Mouse (Mus musculus) neural tube, embryonic 11.5 days (tissue): Measurements from ENCODE around the gene Gm49380. TPM values are rescaled to one million over a fixed set of nuclear protein-coding genes. Genes with fewer than 3 reads are reported as not detected.

Experiments
- ATAC-seq: fragments of 200-750 bp; cut with Nextera tagmentation; 2 replicates; pipeline ENCODE4 v1.8.0; 2017; ENCODE audit warnings: moderate number of reproducible peaks, mild to moderate bottlenecking, moderate TSS enrichment, moderate library complexity; ENCODE audit not compliant: insufficient read depth, low FRiP score, low TSS enrichment
- DNase-seq: peaks from one replicate; pipeline ENCODE4 v3.0.0-alpha.2; 2015; ENCODE audit warnings: low spot score
- H3K27ac ChIP-seq: fragments of 300-500 bp; sonication (generic); 2 replicates; pipeline ENCODE4 v1.5.1; 2014; ENCODE audit warnings: low read depth, mild to moderate bottlenecking, low read length
- H3K27me3 ChIP-seq: fragments of 300-500 bp; sonication (generic); 2 replicates; pipeline ENCODE4 v1.6.1; 2014; ENCODE audit warnings: mild to moderate bottlenecking, low read length, mixed read lengths; ENCODE audit not compliant: control insufficient read depth, insufficient read depth
- H3K36me3 ChIP-seq: fragments of 300-500 bp; sonication (generic); 2 replicates; pipeline ENCODE4 v1.6.1; 2014; ENCODE audit warnings: mild to moderate bottlenecking, low read length, moderate library complexity, mixed read lengths; ENCODE audit not compliant: control insufficient read depth, insufficient read depth
- H3K4me1 ChIP-seq: fragments of 300-500 bp; sonication (generic); 2 replicates; pipeline ENCODE4 v1.6.1; 2014; ENCODE audit warnings: low read length, mixed read lengths; ENCODE audit not compliant: control insufficient read depth, insufficient read depth
- H3K4me2 ChIP-seq: fragments of 300-500 bp; sonication (generic); 2 replicates; pipeline ENCODE4 v1.6.1; 2014; ENCODE audit warnings: low read depth, mild to moderate bottlenecking, moderate library complexity
- H3K4me3 ChIP-seq: fragments of 300-500 bp; sonication (generic); 2 replicates; pipeline ENCODE4 v1.5.1; 2014; ENCODE audit warnings: low read depth, low read length
- H3K9ac ChIP-seq: fragments of 300-500 bp; sonication (generic); 2 replicates; pipeline ENCODE4 v1.6.1; 2014; ENCODE audit warnings: mild to moderate bottlenecking, low read length
- H3K9me3 ChIP-seq: fragments of 300-500 bp; sonication (generic); 2 replicates; pipeline ENCODE4 v1.6.1; 2016; ENCODE audit warnings: low read length; ENCODE audit not compliant: control insufficient read depth
- whole genome bisulfite sequencing: fragments of 180-500 bp; shearing (Covaris S2); extraction: QIAGEN DNeasy Blood & Tissue Kit; methylation state at CpG from one replicate; pipeline ENCODE4 v1.1.7; 2014; 5-methylcytosine and 5-hydroxymethylcytosine counted together
- polyA plus RNA-seq: library from polyadenylated mRNA; unstranded; fragments of >200 nt; fragmentation: Nextera tagmentation; extraction: Ambion mirVana; gene quantifications from 2 replicates; pipeline ENCODE4 v1.2.1, GENCODE M21; 2014

Gene Gm49380
- polyA plus RNA-seq, 1 experiment from 2014 or later = 0.95 TPM

- Histone ChIP-seq H3K27me3 (no peaks in the 10 kb centered on the region), H3K27ac (no peak overlapping the region), H3K9me3 (no peaks in the 10 kb centered on the region), H3K9ac (no peak overlapping the region), H3K4me3 (no peak overlapping the region), H3K36me3 (no peaks in the 10 kb centered on the region), H3K4me2 (no peak overlapping the region), H3K4me1 (peaks cover 13% of the 10 kb centered on the region)
- 16% methylated on average over 5 of the region's 5 CpGs for WGBS
- peak; percentile 74 for DNase-seq
- ATAC-seq = no peak
Observed at GRCm38 (mm10) chr9:44076764-44077120, 36.6 kb downstream of the Gm49380 start.

GRCm38 (mm10) chr9:44075996-44076763, 37.1 kb downstream of the Gm49380 start:
- ATAC-seq (no peak), DNase-seq (no peak)
- Histone ChIP-seq H3K9ac (no peak overlapping the region), H3K9me3 (no peaks in the 10 kb centered on the region), H3K36me3 (no peaks in the 10 kb centered on the region), H3K4me2 (no peak overlapping the region), H3K4me3 (no peak overlapping the region), H3K27me3 (no peaks in the 10 kb centered on the region), H3K4me1 (peaks cover 17% of the 10 kb centered on the region), H3K27ac (no peak overlapping the region)
- WGBS = 67% methylated on average over 16 of the region's 16 CpGs

DNA sequence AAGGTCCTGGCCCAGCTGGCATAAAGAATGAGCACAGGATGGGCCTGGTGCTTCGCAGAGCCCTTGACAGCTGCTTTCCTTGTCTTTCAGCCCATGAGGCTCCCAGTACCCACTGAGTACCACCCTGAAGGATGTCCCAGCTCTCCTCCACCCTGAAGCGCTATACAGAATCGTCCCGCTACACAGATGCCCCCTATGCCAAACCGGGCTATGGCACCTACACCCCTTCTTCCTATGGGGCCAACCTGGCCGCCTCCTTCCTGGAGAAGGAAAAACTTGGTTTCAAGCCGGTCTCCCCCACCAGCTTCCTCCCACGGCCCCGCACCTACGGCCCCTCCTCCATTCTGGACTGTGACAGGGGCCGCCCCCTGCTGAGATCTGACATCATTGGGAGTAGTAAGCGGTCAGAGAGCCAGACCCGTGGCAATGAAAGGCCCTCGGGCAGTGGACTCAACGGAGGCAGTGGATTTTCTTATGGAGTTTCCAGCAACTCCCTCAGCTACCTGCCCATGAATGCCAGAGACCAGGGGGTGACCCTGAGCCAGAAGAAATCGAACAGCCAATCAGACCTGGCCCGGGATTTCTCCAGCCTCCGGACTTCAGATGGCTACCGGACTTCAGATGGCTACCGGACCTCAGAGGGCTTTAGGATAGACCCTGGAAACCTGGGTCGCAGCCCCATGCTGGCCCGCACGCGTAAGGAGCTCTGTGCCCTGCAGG, 37.9 kb downstream of the Gm49380 start:
- Histone ChIP-seq H3K36me3 (no peaks in the 10 kb centered on the region), H3K4me2 (no peak overlapping the region), H3K4me3 (no peak overlapping the region), H3K4me1 (peaks cover 24% of the 10 kb centered on the region), H3K27me3 (no peaks in the 10 kb centered on the region), H3K9me3 (no peaks in the 10 kb centered on the region), H3K9ac (no peak overlapping the region), H3K27ac (no peak overlapping the region)
- 68% methylated on average over 24 of the region's 24 CpGs for WGBS
- DNase-seq = no peak
- no peak for ATAC-seq

- no peak overlapping the region for H3K4me3 ChIP-seq
- ATAC-seq = no peak
- no peak overlapping the region for H3K9ac ChIP-seq
- H3K9me3 ChIP-seq = no peaks in the 10 kb centered on the region
- 60% methylated on average over 9 of the region's 9 CpGs for WGBS
- DNase-seq = no peak
- no peaks in the 10 kb centered on the region for H3K27me3 ChIP-seq
- H3K4me1 ChIP-seq = peaks cover 25% of the 10 kb centered on the region
- no peak overlapping the region for H3K27ac ChIP-seq
- no peak overlapping the region for H3K4me2 ChIP-seq
- H3K36me3 ChIP-seq = no peaks in the 10 kb centered on the region
Observed at GRCm38 (mm10) chr9:44074395-44075275, 38.7 kb downstream of the Gm49380 start.

GRCm38 (mm10) chr9:44073115-44073514, 40.2 kb downstream of the Gm49380 start:
- Histone ChIP-seq H3K9ac (no peak overlapping the region; the same call in 1 of the 2 replicates), H3K27me3 (no peaks in the 10 kb centered on the region)

DNA sequence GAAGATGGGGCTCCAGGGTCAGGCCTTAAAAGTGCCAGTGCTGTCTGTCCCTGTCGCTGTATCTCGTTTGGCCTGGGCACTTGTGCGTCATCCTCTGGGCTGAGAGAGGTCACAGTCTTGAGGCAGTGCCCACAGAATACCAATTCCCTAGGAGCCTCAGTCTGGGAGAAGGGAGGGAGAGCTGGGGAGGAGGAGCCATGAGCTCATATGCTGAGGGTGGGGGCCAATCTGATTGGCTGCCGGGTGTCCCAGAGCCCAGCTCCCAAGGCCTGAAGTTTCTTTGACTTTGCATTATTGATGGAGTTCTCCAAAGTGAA, 40.7 kb downstream of the Gm49380 start:
- peak overlapping the region; percentile 34 for H3K4me2 ChIP-seq
- no peak overlapping the region for H3K4me3 ChIP-seq
- WGBS = 10% methylated on average over 4 of the region's 4 CpGs
- no peaks in the 10 kb centered on the region for H3K27me3 ChIP-seq
- no peaks in the 10 kb centered on the region for H3K9me3 ChIP-seq
- peak overlapping the region; percentile 75 for H3K27ac ChIP-seq
- ATAC-seq (peak; percentile 65), DNase-seq (peak; percentile 62)
- no peak overlapping the region for H3K9ac ChIP-seq
- peaks cover 25% of the 10 kb centered on the region for H3K4me1 ChIP-seq
- no peaks in the 10 kb centered on the region for H3K36me3 ChIP-seq

More at GRCm38 (mm10) chr9:44073115-44073514, 40.2 kb downstream of the Gm49380 start:
- peaks cover 25% of the 10 kb centered on the region for H3K4me1 ChIP-seq
- ATAC-seq (no peak), DNase-seq (no peak)
- WGBS = 55% methylated on average over 5 of the region's 5 CpGs
- no peaks in the 10 kb centered on the region for H3K36me3 ChIP-seq
- peak overlapping the region; percentile 34 for H3K4me2 ChIP-seq
- no peaks in the 10 kb centered on the region for H3K9me3 ChIP-seq
- H3K4me3 ChIP-seq = no peak overlapping the region
- H3K27ac ChIP-seq = peak overlapping the region; percentile 21

GRCm38 (mm10) chr9:44071914-44072598, 41.2 kb downstream of the Gm49380 start:
- Histone ChIP-seq H3K4me1 (peaks cover 28% of the 10 kb centered on the region), H3K4me3 (no peak overlapping the region), H3K4me2 (peak overlapping the region; percentile 34), H3K27ac (peak overlapping the region; percentile 75), H3K9me3 (no peaks in the 10 kb centered on the region), H3K36me3 (no peaks in the 10 kb centered on the region), H3K27me3 (no peaks in the 10 kb centered on the region), H3K9ac (no peak overlapping the region; the same call in 1 of the 2 replicates)
- DNase-seq = peak; percentile 75
- peak; percentile 53; the same call in 1 of the 2 replicates for ATAC-seq
- WGBS = 20% methylated on average over 11 of the region's 11 CpGs

- no peak overlapping the region for H3K4me2 ChIP-seq
- no peak overlapping the region for H3K4me3 ChIP-seq
- H3K4me1 ChIP-seq = peaks cover 30% of the 10 kb centered on the region
- ATAC-seq (no peak), DNase-seq (no peak)
- no peak overlapping the region for H3K27ac ChIP-seq
- no peaks in the 10 kb centered on the region for H3K27me3 ChIP-seq
- H3K9me3 ChIP-seq = no peaks in the 10 kb centered on the region
- H3K9ac ChIP-seq = no peak overlapping the region
- no peaks in the 10 kb centered on the region for H3K36me3 ChIP-seq
- 31% methylated on average over 8 of the region's 8 CpGs for WGBS
Observed at GRCm38 (mm10) chr9:44070844-44071231, 42.5 kb downstream of the Gm49380 start.
